ENCODE assay signal across 14 mouse cellular contexts in the genomic region with DNA sequence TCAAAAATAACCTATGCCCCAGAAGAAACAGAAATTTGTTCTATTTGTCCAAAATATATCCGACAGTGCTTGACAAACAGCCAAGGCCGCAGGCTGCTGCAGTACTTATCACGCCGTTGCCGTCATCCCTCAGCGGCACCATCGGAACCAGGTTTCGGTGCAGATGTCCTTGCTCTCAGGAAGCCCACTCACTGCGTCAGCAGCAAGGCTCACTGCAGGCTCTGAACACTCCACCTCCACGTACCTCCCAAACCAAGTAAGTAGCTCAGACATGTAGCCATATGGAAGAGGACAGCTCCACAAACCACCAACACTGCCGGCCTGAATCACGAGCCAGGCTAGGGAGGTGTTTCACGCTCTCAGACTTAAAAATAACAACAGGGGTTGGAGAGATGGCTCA. TPM values are rescaled to one million over a fixed set of nuclear protein-coding genes. Genes with fewer than 3 reads are reported as not detected.
DNase-seq lines count a peak whose midpoint lies in the region; ATAC-seq lines count a peak whose summit lies in the region.
"Had no signal": no experiment of that assay in that cellular context is flagged by ENCODE, and none has a peak within 500 bp of the region (broad histone marks: within the 10 kb centered on the region; RNA-seq: fewer than 3 reads in every experiment).

No protein-coding gene starts in this region.

- H3K27me3 ChIP-seq in embryonic facial prominence, embryonic 10.5 days (replicated peaks; ENCODE audit: low read depth, poor library complexity, severe bottlenecking): no peaks in the 10 kb centered on the region
- H3K27me3 ChIP-seq: midbrain, embryonic 12.5 days; neural tube, embryonic 13.5 days had no signal

- no peak overlapping the region for H3K4me3 ChIP-seq in embryonic facial prominence, embryonic 10.5 days
- H3K4me3 ChIP-seq: forebrain, embryonic 10.5 days; midbrain, embryonic 12.5 days; neural tube, embryonic 13.5 days had no signal

- H3K9me3 ChIP-seq in embryonic facial prominence, embryonic 10.5 days: no peaks in the 10 kb centered on the region
- H3K9me3 ChIP-seq: forebrain, embryonic 10.5 days; midbrain, embryonic 12.5 days; neural tube, embryonic 13.5 days had no signal

- ATAC-seq in activated CD4-positive, CD25-positive, alpha-beta regulatory T cell, adult 4 months: no peak
- ATAC-seq: lung, postnatal 0 days had no signal

- DNase-seq in heart, adult 11 months: peak; percentile 94
- DNase-seq in heart, postnatal 4 days: no peak
- peak; percentile 71 for DNase-seq in cerebellum, adult 9-11 months
- peak; percentile 57 for DNase-seq in layer of hippocampus, adult 9-10 months (ENCODE audit: low spot score)
- peak; percentile 63 for DNase-seq in right cerebral cortex, postnatal 14 days
- DNase-seq in thymus, postnatal 4 days: no peak
- no peak for DNase-seq in embryonic facial prominence, embryonic 10.5 days (ENCODE audit: low spot score)
- DNase-seq: gastrocnemius, postnatal 25 days; kidney, postnatal 14 days had no signal

- peaks cover 11% of the 10 kb centered on the region; the same call in 1 of the 2 replicates for H3K36me3 ChIP-seq in embryonic facial prominence, embryonic 10.5 days (replicated peaks)
- H3K36me3 ChIP-seq: midbrain, embryonic 12.5 days; neural tube, embryonic 13.5 days had no signal

- WGBS in embryonic facial prominence, embryonic 10.5 days: 94% methylated on average over 13 of the region's 13 CpGs

- H3K4me1 ChIP-seq in embryonic facial prominence, embryonic 10.5 days: peaks cover 60% of the 10 kb centered on the region

- H3K27ac ChIP-seq in embryonic facial prominence, embryonic 10.5 days (replicated peaks): no peak overlapping the region
- H3K27ac ChIP-seq: forebrain, embryonic 10.5 days; midbrain, embryonic 12.5 days; neural tube, embryonic 13.5 days had no signal

RNA-seq across cellular contexts. Expression of a gene that starts 24.9 kb away (rescaled TPM):
- total RNA-seq in heart, postnatal 4 days (2021): 10 to 100 TPM; 29.6 to 38.3 TPM
- polyA plus RNA-seq in activated CD4-positive, CD25-positive, alpha-beta regulatory T cell, adult 4 months (2017; shearing (Covaris generic)): 10 to 100 TPM; 78.0 to 82.5 TPM
- 29.4 and 29.9 TPM in 2 replicates for polyA plus RNA-seq in embryonic facial prominence, embryonic 10.5 days (2016; fragmentation: Nextera tagmentation; extraction: Ambion mirVana)

Comparison
In these comparisons a context has a peak if more than half of its experiments do, and no peak if none do; other contexts are left out.
1. DNase-seq: peak in heart, adult 11 months (single experiment), cerebellum, adult 9-11 months (single experiment), layer of hippocampus, adult 9-10 months (single experiment) and right cerebral cortex, postnatal 14 days (single experiment); none in heart, postnatal 4 days (single experiment), thymus, postnatal 4 days (single experiment) and embryonic facial prominence, embryonic 10.5 days (single experiment).